Mouse (Mus musculus) cerebellum, adult (tissue): ENCODE measurements around the gene Olfr299.

Experiments used
- ATAC-seq: cut with Nextera tagmentation; 2 replicates; pipeline ENCODE4 v1.9.2; 2017; ENCODE audit warnings: mild to moderate bottlenecking, moderate library complexity, mixed read lengths; ENCODE audit not compliant: insufficient number of reproducible peaks, low FRiP score, low TSS enrichment

Olfr299 gene

DNA sequence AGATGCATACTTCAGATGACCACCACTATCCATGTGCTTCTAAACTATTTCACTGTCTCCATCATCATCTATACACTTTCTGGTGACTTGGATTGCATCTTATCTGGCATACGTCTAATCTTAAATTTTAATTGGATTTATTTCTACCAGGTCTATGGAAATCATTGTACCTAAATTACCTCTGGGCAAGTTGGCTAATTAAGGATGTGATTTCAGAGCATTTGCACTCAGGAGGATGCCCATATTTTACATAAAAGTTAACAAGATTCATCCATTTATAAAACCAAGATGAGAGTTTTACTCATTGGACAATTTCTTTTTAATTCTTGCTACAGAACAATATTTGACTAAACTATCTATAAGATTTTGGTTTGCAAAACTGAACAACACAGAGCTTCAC lies at the start of gene Olfr299:
Gene Olfr299, plus strand, starts transcription at position 301 of the 400 bp plus-strand sequence.
- ATAC-seq: no peak

DNA sequence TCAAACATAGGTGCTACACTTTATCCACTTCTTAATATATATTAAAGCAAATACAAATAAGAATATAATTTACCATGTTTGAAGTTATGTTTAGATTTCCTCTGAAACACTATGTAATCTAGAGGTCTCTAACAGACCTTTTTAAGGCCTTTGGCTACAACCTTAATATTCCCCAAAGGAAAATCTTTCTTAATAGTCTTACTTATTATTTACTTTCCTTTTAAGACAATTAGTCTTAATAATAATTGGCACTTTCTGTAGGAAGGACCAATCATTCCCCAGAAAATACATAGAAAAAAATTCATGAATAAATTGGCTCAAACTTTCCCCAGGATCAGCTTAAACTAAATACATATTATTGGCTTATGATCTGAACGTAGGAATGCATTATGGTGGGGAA lies 32.7 kb downstream of the Olfr299 start, which contains the start of gene Olfr298:
Gene Olfr298, minus strand, starts transcription at position 101 of the 400 bp plus-strand sequence.
- ATAC-seq: no peak
